Mouse (Mus musculus) cerebellum, adult 18-20 months (tissue): ENCODE results near the gene Prr14l.
"Not testable (repeated sequence)": the region's sequence is repeated elsewhere in the genome, so short reads cannot be mapped to it uniquely, and the experiment has no call there.

ENCODE experiments used
- DNase-seq, 2 experiments: peaks; one replicate each; pipeline ENCODE4 v3.0.0; 2021

Prr14l gene

GRCm38 (mm10) chr5:32853731-32854507, at the start of gene Prr14l:
Gene Prr14l (minus strand): TSS chr5:32854256.
- DNase-seq: peak; percentile 97 to 100

- no peak for DNase-seq
Measured at GRCm38 (mm10) chr5:32886739-32887138, 32.7 kb upstream of the Prr14l start.

- DNase-seq: no peak
Measured at GRCm38 (mm10) chr5:32872346-32872745, 18.3 kb upstream of the Prr14l start.

GRCm38 (mm10) chr5:32869389-32870024, 15.5 kb upstream of the Prr14l start:
- no peak for DNase-seq

- DNase-seq: peak; percentile 94 to 96
Measured at GRCm38 (mm10) chr5:32863253-32864228, 9.5 kb upstream of the Prr14l start, which contains the start of gene Depdc5. Gene Depdc5 (plus strand): TSS chr5:32863701.

GRCm38 (mm10) chr5:32862469-32863132, 8.5 kb upstream of the Prr14l start:
- DNase-seq: no peak

- no peak for DNase-seq
Measured at GRCm38 (mm10) chr5:32861082-32861481, 7.0 kb upstream of the Prr14l start.

GRCm38 (mm10) chr5:32857781-32858220, 3.7 kb upstream of the Prr14l start:
- peak; percentile 70 to 83 for DNase-seq

- DNase-seq: not testable (repeated sequence)
Measured at GRCm38 (mm10) chr5:32855274-32855673, 1.2 kb upstream of the Prr14l start.

GRCm38 (mm10) chr5:32854818-32855217, 762 bp upstream of the Prr14l start:
- DNase-seq: no peak

GRCm38 (mm10) chr5:32852026-32852425, 2.0 kb downstream of the Prr14l start:
- DNase-seq: no peak

GRCm38 (mm10) chr5:32849580-32849979, 4.5 kb downstream of the Prr14l start:
- not testable (repeated sequence) for DNase-seq

GRCm38 (mm10) chr5:32849178-32849577, 4.9 kb downstream of the Prr14l start:
- DNase-seq: no peak

- no peak for DNase-seq
Measured at GRCm38 (mm10) chr5:32840029-32840428, 14.0 kb downstream of the Prr14l start.

- peak; percentile 20 to 33 for DNase-seq
Measured at GRCm38 (mm10) chr5:32836976-32837375, 17.1 kb downstream of the Prr14l start.

- no peak for DNase-seq
Measured at GRCm38 (mm10) chr5:32834497-32834896, 19.6 kb downstream of the Prr14l start.

GRCm38 (mm10) chr5:32830054-32830453, 24.0 kb downstream of the Prr14l start:
- no peak for DNase-seq

GRCm38 (mm10) chr5:32828766-32829165, 25.3 kb downstream of the Prr14l start:
- DNase-seq: not testable (repeated sequence)

- no peak for DNase-seq
Measured at GRCm38 (mm10) chr5:32827009-32827408, 27.0 kb downstream of the Prr14l start, which contains the start of gene Gm20671. Gene Gm20671 (minus strand): TSS chr5:32827109.

- DNase-seq: no peak
Measured at GRCm38 (mm10) chr5:32820471-32820870, 33.6 kb downstream of the Prr14l start.

GRCm38 (mm10) chr5:32815396-32815795, 38.7 kb downstream of the Prr14l start:
- peak; percentile 11 to 36 for DNase-seq

GRCm38 (mm10) chr5:32786454-32786853, 67.6 kb downstream of the Prr14l start:
- not testable (repeated sequence) for DNase-seq
